Mouse (Mus musculus) c-Kit-positive CD71-positive TER-119-positive erythroid progenitor cells, embryonic 14.5 days (primary cell): Measurements from ENCODE around the gene Mertk.
A peak's percentile ranks its signal among the peaks of the same experiment; 100 is the strongest.

ENCODE experiments used
- DNase-seq: peaks from one replicate; pipeline ENCODE4 v3.0.0-alpha.2; 2013; ENCODE audit warnings: low spot score

The Mertk gene

GRCm38 (mm10) chr2:128818956-128819643 is 120.3 kb downstream of the Mertk start:
- DNase-seq, result no peak

- DNase-seq, result no peak
Measured at GRCm38 (mm10) chr2:128820631-128821030, 121.9 kb downstream of the Mertk start.

- no peak for DNase-seq
Measured at GRCm38 (mm10) chr2:128823893-128824292, 125.1 kb downstream of the Mertk start.

- DNase-seq, result no peak
Measured at GRCm38 (mm10) chr2:128827787-128828186, 129.0 kb downstream of the Mertk start.

- no peak for DNase-seq
Measured at GRCm38 (mm10) chr2:128832611-128833010, 133.9 kb downstream of the Mertk start.

- peak; percentile 3 for DNase-seq
Measured at GRCm38 (mm10) chr2:128833035-128833434, 134.3 kb downstream of the Mertk start.

GRCm38 (mm10) chr2:128833435-128833834 is 134.7 kb downstream of the Mertk start:
- no peak for DNase-seq

- DNase-seq, result no peak
Measured at GRCm38 (mm10) chr2:128837531-128837930, 138.8 kb downstream of the Mertk start.

GRCm38 (mm10) chr2:128838611-128839010 is 139.9 kb downstream of the Mertk start:
- DNase-seq, result no peak

- no peak for DNase-seq
Measured at GRCm38 (mm10) chr2:128839501-128839900, 140.7 kb downstream of the Mertk start.

GRCm38 (mm10) chr2:128842437-128842836 is 143.7 kb downstream of the Mertk start:
- no peak for DNase-seq

- no peak for DNase-seq
Measured at GRCm38 (mm10) chr2:128850036-128850435, 151.3 kb downstream of the Mertk start.
